Mouse (Mus musculus) heart, postnatal 36 days (tissue): ENCODE results near the gene Krt24. TPM values are rescaled to one million over a fixed set of nuclear protein-coding genes. Genes with fewer than 3 reads are reported as not detected.
A peak's percentile ranks its signal among the peaks of the same experiment; 100 is the strongest.
"Not testable (repeated sequence)": the region's sequence is repeated elsewhere in the genome, so short reads cannot be mapped to it uniquely, and the experiment has no call there.

Experiments used
- DNase-seq, 2 experiments: peaks; one replicate each; pipeline ENCODE4 v3.0.0; 2021 to 2022
- intact Hi-C: fragments of 180-260 bp; cut with DNase I; formaldehyde crosslinking; loops from one replicate; pipeline ENCODE4 v1.15.1; 2025
- total RNA-seq, 2 experiments: library from RNA; stranded (reverse); gene quantifications; 2 replicates each; pipeline ENCODE4 v1.2.3; 2021

Gene Krt24
- total RNA-seq, 2 experiments from 2014 or later: not detected

- intact Hi-C loops: no loop called here
- no peak for DNase-seq
Measured at GRCm38 (mm10) chr11:99255316-99255715, 29.7 kb downstream of the Krt24 start.

- no peak for DNase-seq
- intact Hi-C loops: no loop called here
Measured at GRCm38 (mm10) chr11:99253893-99254292, 31.2 kb downstream of the Krt24 start.

- DNase-seq: no peak
- intact Hi-C loops: no loop called here
Measured at GRCm38 (mm10) chr11:99252671-99253070, 32.4 kb downstream of the Krt24 start.

- intact Hi-C loops: no loop called here
- DNase-seq: no peak
Measured at GRCm38 (mm10) chr11:99250666-99251065, 34.4 kb downstream of the Krt24 start.

GRCm38 (mm10) chr11:99250241-99250640 lies 34.8 kb downstream of the Krt24 start:
- intact Hi-C loops: no loop called here
- DNase-seq: no peak

- peak in 1 of 2 experiments; percentile 42 for DNase-seq
- intact Hi-C loops: loop anchor here (5.0 kb wide), 1 partner anchor 43 kb away; no protein-coding TSS in a partner anchor
Measured at GRCm38 (mm10) chr11:99249115-99249514, 35.9 kb downstream of the Krt24 start.

- intact Hi-C loops: loop anchor here (5.0 kb wide), 1 partner anchor 44 kb away; no protein-coding TSS in a partner anchor
Measured at GRCm38 (mm10) chr11:99247916-99248315, 37.1 kb downstream of the Krt24 start.

GRCm38 (mm10) chr11:99244519-99244918 lies 40.5 kb downstream of the Krt24 start:
- intact Hi-C loops: loop anchor here (5.0 kb wide), 1 partner anchor 37 kb away; no protein-coding TSS in a partner anchor
- DNase-seq: not testable (repeated sequence)

More at GRCm38 (mm10) chr11:99247916-99248315, 37.1 kb downstream of the Krt24 start:
- DNase-seq: no peak

GRCm38 (mm10) chr11:99243820-99244374 lies 41.2 kb downstream of the Krt24 start, which contains the start of gene Krt222:
Krt222 (minus strand) TSS chr11:99244085.
- DNase-seq: peak; percentile 21 to 25
- intact Hi-C loops: loop anchor here (5.0 kb wide), 1 partner anchor 37 kb away; no protein-coding TSS in a partner anchor

- intact Hi-C loops: loop anchor here (5.0 kb wide), 1 partner anchor 36 kb away; no protein-coding TSS in a partner anchor
- no peak for DNase-seq
Measured at GRCm38 (mm10) chr11:99243200-99243819, 41.8 kb downstream of the Krt24 start.

- intact Hi-C loops: loop anchor here (5.0 kb wide), 1 partner anchor 35 kb away; no protein-coding TSS in a partner anchor
- no peak for DNase-seq
Measured at GRCm38 (mm10) chr11:99242056-99242455, 43.0 kb downstream of the Krt24 start.

- intact Hi-C loops: no loop called here
- no peak for DNase-seq
Measured at GRCm38 (mm10) chr11:99238468-99238867, 46.6 kb downstream of the Krt24 start.

- DNase-seq: no peak
- intact Hi-C loops: no loop called here
Measured at GRCm38 (mm10) chr11:99231049-99231816, 53.8 kb downstream of the Krt24 start.

GRCm38 (mm10) chr11:99230261-99231048 lies 54.6 kb downstream of the Krt24 start, which contains the start of gene Smarce1:
Smarce1 (minus strand) TSS chr11:99231017.
- DNase-seq: peak; percentile 84 to 92
- intact Hi-C loops: no loop called here

Other genes with a start within 250 kb of the Krt24 start
- 10 to 100 TPM; 80.6 to 93.5 TPM for gene Igfbp4, start 244.0 kb downstream of the Krt24 start, total RNA-seq
- under 1 TPM; 0.27 to 0.36 TPM for gene Tns4, start 196.0 kb downstream of the Krt24 start, total RNA-seq
- under 1 TPM; 0.38 to 0.58 TPM for gene Ccr7, start 130.2 kb downstream of the Krt24 start, total RNA-seq
- 10 to 100 TPM; 42.9 to 47.8 TPM for gene Smarce1, start 54.2 kb downstream of the Krt24 start, total RNA-seq
- gene Krt222, start 41.2 kb downstream of the Krt24 start, total RNA-seq: 10 to 100 TPM; 25.6 to 33.4 TPM
- gene Krt25, start 37.7 kb upstream of the Krt24 start, total RNA-seq: not detected
- gene Krt26, start 52.7 kb upstream of the Krt24 start, total RNA-seq: not detected
- gene Krt27, start 65.8 kb upstream of the Krt24 start, total RNA-seq: not detected
- not detected for gene Krt28, start 89.6 kb upstream of the Krt24 start, total RNA-seq
- gene Krt10, start 104.1 kb upstream of the Krt24 start, total RNA-seq: 1 to 10 TPM; 3.4 to 3.7 TPM
- not detected for gene Krt12, start 137.0 kb upstream of the Krt24 start, total RNA-seq
- not detected for gene Krt20, start 152.9 kb upstream of the Krt24 start, total RNA-seq
- not detected for gene Krt23, start 207.9 kb upstream of the Krt24 start, total RNA-seq
- not detected for gene Krt39, start 236.1 kb upstream of the Krt24 start, total RNA-seq